10 mouse cellular contexts compared by ENCODE assay signal in genomic region chr1:133451869-133452563, GRCm38 (mm10). TPM values are rescaled to one million over a fixed set of nuclear protein-coding genes. Genes with fewer than 3 reads are reported as not detected.
DNase-seq lines count a peak whose midpoint lies in the region; ATAC-seq and TF ChIP-seq lines count a peak whose summit lies in the region.
"Had no signal": no experiment of that assay in that cellular context is flagged by ENCODE, and none has a peak within 500 bp of the region (broad histone marks: within the 10 kb centered on the region; RNA-seq: fewer than 3 reads in every experiment).

No protein-coding gene starts in this region.

- no peak overlapping the region; the same call in 1 of the 2 replicates for H3K4me2 ChIP-seq in liver, embryonic 15.5 days

- no peaks in the 10 kb centered on the region for H3K27me3 ChIP-seq in liver, adult 2 months (ENCODE audit: control insufficient read depth, insufficient read depth, low read length)
- no peaks in the 10 kb centered on the region for H3K27me3 ChIP-seq in heart, adult 2 months (ENCODE audit: control insufficient read depth, insufficient read depth, low read length)
- no peaks in the 10 kb centered on the region for H3K27me3 ChIP-seq in liver, embryonic 15.5 days

- no peak overlapping the region for H3K9ac ChIP-seq in liver, adult 2 months (ENCODE audit: low read depth, low read length)
- H3K9ac ChIP-seq in heart, adult 2 months (ENCODE audit: low read depth, low read length), result no peak overlapping the region
- no peak overlapping the region for H3K9ac ChIP-seq in liver, embryonic 15.5 days
- H3K9ac ChIP-seq: liver, embryonic 14.5 days had no signal

- TF ChIP-seq CTCF in liver, adult 2 months (IDR thresholded peaks at IDR 0.05; ENCODE audit: low read depth, low read length), result no peak
- TF ChIP-seq CTCF in heart, adult 2 months (IDR thresholded peaks at IDR 0.05), result no peak

- intact Hi-C loops in heart, adult 2 months (cut with DNase I), result loop anchor here (1.0 to 2.0 kb wide), 2 partner anchors 17 to 41 kb away; no protein-coding TSS in a partner anchor
- intact Hi-C loops in gastrocnemius, postnatal 14 days (cut with DNase I; ENCODE audit: low total_unique reads), result no loop called here

- peak overlapping the region; percentile 17 for H3K27ac ChIP-seq in liver, adult 2 months (replicated peaks; ENCODE audit: insufficient read depth, low read depth, low read length)
- peak overlapping the region; percentile 83 for H3K27ac ChIP-seq in heart, adult 2 months
- H3K27ac ChIP-seq in liver, embryonic 15.5 days (replicated peaks), result peak overlapping the region; percentile 66
- H3K27ac ChIP-seq: liver, embryonic 14.5 days had no signal

- peaks cover 16% of the 10 kb centered on the region for H3K4me1 ChIP-seq in liver, adult 2 months (ENCODE audit: control insufficient read depth, insufficient read depth, low read length)
- H3K4me1 ChIP-seq in heart, adult 2 months (ENCODE audit: control insufficient read depth, insufficient read depth, low read length), result peaks cover 18% of the 10 kb centered on the region
- H3K4me1 ChIP-seq in liver, embryonic 15.5 days (replicated peaks), result peaks cover 17% of the 10 kb centered on the region

- WGBS in liver, adult 2 months, result 52% methylated on average over 13 of the region's 13 CpGs
- 26% methylated on average over 13 of the region's 13 CpGs for WGBS in heart, adult 2 months
- WGBS in liver, embryonic 15.5 days (ENCODE audit: insufficient replicate concordance), result 57% methylated on average over 13 of the region's 13 CpGs

- no peaks in the 10 kb centered on the region for H3K79me2 ChIP-seq in liver, adult 2 months (ENCODE audit: control insufficient read depth, insufficient read depth, low read length)
- H3K79me2 ChIP-seq in heart, adult 2 months (replicated peaks; ENCODE audit: control insufficient read depth, insufficient read depth, low read length), result no peaks in the 10 kb centered on the region

- DNase-seq in liver, adult 2 months (ENCODE audit: extremely low read depth, low read depth, low spot score), result no peak
- no peak for DNase-seq in liver
- peak; percentile 60 to 61 for DNase-seq in heart, adult 2 months
- peak; percentile 49 for DNase-seq in kidney, adult 11 months
- DNase-seq in layer of hippocampus, adult 9-11 months, result no peak
- no peak for DNase-seq in gastrocnemius, postnatal 14 days
- no peak for DNase-seq in urinary bladder, postnatal 10 days (ENCODE audit: low spot score)

- ATAC-seq in liver, embryonic 15.5 days (ENCODE audit: insufficient read depth), result 0 out of 2 replicates have a peak, but pooled peaks have one; percentile 6
- ATAC-seq: hindbrain, embryonic 16.5 days had no signal

- TF ChIP-seq POLR2A in liver, adult 2 months (IDR thresholded peaks at IDR 0.05; ENCODE audit: extremely low read depth, insufficient read depth, low read length), result no peak
- peak; percentile 44; the same call in 1 of the 2 replicates for TF ChIP-seq POLR2A in heart, adult 2 months (IDR thresholded peaks at IDR 0.05; ENCODE audit: insufficient read depth, low read depth, low read length)

- H3K9me3 ChIP-seq in liver, embryonic 15.5 days (replicated peaks), result no peaks in the 10 kb centered on the region

- peak; percentile 47; the same call in 1 of the 2 replicates for TF ChIP-seq EP300 in heart, adult 2 months (IDR thresholded peaks at IDR 0.05; ENCODE audit: insufficient read depth, low read depth, low read length)

- H3K36me3 ChIP-seq in liver, adult 2 months (ENCODE audit: control insufficient read depth, insufficient read depth, low read length), result no peaks in the 10 kb centered on the region
- H3K36me3 ChIP-seq in heart, adult 2 months (ENCODE audit: control insufficient read depth, insufficient read depth, low read length), result no peaks in the 10 kb centered on the region
- no peaks in the 10 kb centered on the region for H3K36me3 ChIP-seq in liver, embryonic 15.5 days (replicated peaks)

- H3K4me3 ChIP-seq in liver, adult 2 months (ENCODE audit: insufficient read depth, low read depth, low read length), result no peak overlapping the region
- H3K4me3 ChIP-seq in heart, adult 2 months, result no peak overlapping the region
- H3K4me3 ChIP-seq in liver, embryonic 15.5 days (replicated peaks), result no peak overlapping the region

RNA-seq across cellular contexts. Expression of gene Sox13, which starts 27.8 kb away (rescaled TPM):
- 2.0 and 2.2 TPM in 2 replicates for total RNA-seq in liver, adult 2 months (2014; rRNA removed)
- polyA plus RNA-seq in liver, adult 2 months (2012; rRNA removed), result 5.6 and 10.2 TPM in 2 replicates
- total RNA-seq in heart, adult 2 months (2021), result 10 to 100 TPM; 15.3 to 16.2 TPM
- polyA plus RNA-seq in heart, adult 2 months (2012; rRNA removed), result 24.7 and 28.5 TPM in 2 replicates
- 1.6 and 1.9 TPM in 2 replicates for polyA plus RNA-seq in liver, embryonic 15.5 days (2015; fragmentation: Nextera tagmentation; extraction: Ambion mirVana)
- 10 to 100 TPM in 1 of 2 experiments, 1 to 10 TPM in 1; 9.7 to 10.9 TPM for total RNA-seq in gastrocnemius, postnatal 14 days (2021)

Comparison
In these comparisons a context has a peak if more than half of its experiments do, and no peak if none do; other contexts are left out.
1. DNase-seq: peak in heart, adult 2 months (2 of 2) and kidney, adult 11 months (single experiment); none in liver, adult 2 months (single experiment), liver (single experiment), layer of hippocampus, adult 9-11 months (single experiment), gastrocnemius, postnatal 14 days (single experiment) and urinary bladder, postnatal 10 days (single experiment).
2. H3K27ac ChIP-seq: peak in every context shown above with its lines; median percentile 83 in heart, adult 2 months; 66 in liver, embryonic 15.5 days; 17 in liver, adult 2 months.